Mouse (Mus musculus) lung, postnatal 25 days (tissue): ENCODE measurements around the gene Mfng.
A peak's percentile ranks its signal among the peaks of the same experiment; 100 is the strongest.

Experiments used
- DNase-seq: peaks from one replicate; pipeline ENCODE4 v3.0.0; 2022; ENCODE audit warnings: low spot score

The Mfng gene

DNA sequence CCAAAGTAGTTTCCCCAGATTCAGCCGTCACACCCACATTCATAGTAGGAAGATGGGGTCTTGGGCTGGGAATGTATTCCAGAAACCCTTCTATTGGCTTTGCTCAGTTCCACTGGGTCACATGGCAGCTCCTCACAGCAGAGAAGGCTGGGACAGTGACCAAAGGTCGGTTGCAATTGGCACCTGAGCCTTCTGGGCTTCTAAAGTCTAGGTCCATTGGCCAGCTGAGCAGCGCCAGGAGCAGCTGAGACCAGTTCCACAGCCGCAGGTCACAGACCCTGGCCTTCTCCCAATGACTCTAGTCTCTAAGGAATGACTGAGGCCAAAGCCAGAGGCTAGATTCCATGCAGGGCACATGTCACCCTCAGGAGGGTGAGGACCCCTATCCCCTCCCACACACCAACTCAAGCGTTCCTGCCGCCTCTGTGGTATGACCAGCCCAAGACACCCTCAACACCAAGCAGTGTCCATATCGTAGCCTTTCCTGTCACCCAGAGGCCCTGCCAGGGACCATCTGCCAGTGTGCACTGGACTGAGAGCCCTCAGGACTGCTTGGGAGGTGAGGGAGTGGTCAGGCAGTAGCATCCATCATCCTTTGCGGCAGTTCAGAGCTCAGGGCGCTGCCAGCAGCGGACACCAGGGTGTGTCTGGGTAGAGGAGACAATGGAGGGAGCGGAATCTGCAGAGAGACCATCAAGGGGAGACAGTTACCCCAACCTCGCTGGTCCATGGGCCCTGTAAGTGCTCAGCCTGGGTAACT, 17.1 kb downstream of the Mfng start:
- DNase-seq: no peak

DNA sequence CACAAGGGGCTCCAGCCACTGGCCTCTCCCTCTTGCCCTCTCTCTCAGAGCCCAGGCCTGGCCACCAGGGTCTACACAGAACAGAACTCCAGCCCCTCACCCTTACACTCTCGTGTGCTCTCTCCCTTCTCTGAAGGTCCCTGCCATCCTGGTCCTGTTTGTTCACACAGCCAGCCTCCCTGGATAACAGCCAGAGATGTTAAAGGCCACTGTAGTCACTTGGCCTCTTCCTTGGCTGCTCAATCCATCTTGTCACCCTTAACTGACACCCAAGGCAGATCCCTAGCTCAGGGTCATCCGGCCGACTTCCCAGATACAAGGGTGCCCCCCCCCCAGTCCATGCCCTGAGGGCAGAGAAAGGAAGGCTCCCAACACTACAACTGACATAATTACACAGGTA, 18.0 kb downstream of the Mfng start:
- no peak for DNase-seq

DNA sequence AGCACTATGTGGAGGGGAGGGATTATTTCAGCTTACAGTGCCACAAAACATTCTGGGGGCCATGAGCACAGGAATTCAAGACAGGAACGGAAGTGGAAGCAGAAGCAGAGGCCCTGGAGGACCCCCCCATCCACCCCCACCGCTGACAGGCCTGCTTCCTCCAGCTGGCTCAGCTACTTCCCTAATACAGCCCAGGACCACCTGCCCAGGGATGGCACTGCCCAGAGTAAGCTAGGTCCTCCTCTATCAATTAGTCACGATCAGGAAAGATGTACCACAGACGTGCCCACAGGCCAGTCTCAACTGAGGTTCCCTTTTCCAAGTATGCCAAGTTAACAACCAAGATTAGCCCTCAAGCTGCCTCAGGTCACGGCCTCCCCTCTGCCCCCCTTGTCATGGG, 19.1 kb downstream of the Mfng start:
- no peak for DNase-seq

DNA sequence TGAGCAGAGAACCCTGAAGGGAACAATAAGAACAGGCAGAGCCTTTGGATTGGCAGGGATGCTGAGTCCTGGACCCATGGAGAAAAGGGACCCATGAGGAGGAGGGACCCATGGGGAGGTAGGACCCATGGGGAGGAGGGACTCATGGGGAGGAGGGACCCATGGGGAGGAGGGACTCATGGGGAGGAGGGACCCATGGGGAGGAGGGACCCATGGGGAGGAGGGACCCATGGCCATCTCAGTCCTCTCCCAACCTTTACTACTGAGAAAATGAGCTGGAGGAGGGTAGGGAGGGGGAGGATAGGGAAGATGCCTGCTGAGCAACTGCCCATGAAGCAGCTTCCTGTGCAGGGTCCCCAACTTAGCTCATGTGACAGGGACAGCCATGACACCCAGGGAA, 20.3 kb downstream of the Mfng start:
- no peak for DNase-seq

DNA sequence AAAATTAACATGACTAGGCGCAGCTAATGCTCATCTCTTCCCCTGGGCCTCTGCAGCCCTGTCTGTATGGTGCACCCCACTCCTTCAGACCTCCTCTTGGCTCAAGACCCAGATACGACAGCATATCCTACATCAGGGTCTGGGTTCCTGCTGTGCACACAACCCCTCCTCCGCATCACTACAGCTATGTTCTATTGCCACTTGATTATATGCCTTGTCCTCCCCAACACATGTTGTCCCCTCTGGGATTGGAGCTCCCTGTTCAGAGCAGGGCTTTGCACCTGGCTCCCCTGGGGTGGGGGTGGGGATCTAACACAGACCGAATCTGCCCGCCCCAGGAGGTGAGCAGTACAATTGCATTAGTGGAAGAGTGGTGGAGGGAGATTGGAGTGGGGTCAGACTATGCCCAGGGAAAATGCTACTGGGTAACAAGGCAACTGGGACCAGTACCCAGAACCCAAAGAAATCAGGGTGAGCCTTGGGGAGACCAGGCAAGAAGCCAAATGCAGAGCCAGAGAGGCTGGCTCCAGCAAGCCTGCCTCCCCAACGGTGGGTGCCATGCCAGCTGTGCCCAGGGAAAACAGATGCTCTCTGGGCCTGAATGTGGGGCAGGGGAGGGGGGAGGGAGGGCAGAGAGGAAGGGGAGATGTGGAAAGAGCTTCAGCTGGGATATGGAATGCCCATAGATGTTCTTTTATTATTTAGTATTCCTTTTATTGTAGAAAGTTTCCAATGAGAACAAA, 22.5 kb downstream of the Mfng start:
- no peak for DNase-seq

DNA sequence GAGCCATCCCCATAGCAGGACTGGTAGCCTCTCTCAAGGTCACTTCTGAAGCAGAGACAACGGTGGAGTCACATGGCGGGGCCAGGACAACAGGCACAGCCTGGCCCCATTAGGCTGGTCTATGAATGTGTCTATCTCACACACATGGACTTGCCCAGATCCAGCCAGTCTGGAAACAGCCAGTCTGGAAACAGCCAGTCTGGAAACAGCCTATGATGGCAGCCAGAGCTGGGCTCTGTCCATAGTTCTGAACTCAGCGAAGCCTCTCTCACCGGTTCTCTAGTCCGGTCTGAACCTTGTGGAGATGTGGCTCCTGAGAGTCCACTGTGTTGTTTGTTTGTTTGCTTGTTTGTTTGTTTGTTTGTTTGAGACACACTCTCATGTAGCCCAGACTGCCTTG, 23.4 kb downstream of the Mfng start:
- DNase-seq: no peak

DNA sequence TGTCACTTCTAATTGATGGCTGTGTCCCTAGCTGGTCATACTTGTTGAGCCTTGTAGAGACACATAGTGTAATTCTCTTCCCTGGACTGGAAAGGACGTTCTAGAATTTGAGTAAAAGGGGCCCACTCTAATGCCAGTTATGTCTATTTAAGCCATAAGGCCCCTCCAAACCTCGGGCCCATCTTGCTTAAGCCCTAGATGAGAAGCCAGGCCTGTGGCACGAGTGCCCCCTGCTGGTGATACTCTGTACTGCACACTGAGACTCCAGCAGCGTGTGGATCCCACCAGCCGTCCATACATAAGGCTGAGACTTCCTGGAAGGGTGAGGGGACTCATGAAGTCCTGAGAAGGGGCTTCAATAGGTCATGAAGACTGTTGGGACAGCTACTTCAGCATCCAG, 29.1 kb downstream of the Mfng start:
- peak; percentile 59 for DNase-seq

DNA sequence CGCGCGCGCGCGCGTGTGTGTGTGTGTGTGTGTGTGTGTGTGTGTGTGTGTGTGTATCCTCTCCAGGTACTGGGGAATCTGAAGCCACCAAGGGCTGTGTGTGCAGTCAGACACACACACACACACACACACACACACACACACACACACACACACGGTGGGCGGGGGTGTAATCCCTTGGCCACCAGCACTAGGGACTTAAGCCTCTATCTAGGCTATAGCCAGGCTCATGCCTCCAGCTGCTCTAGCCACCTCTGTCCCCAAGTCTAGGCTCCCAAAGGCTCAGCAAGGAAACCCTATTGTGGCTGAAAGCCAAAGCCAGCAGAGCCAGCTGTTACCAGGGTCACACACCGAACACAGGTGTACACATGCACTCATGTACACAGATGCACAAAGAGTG, 30.4 kb downstream of the Mfng start:
- DNase-seq: no peak

DNA sequence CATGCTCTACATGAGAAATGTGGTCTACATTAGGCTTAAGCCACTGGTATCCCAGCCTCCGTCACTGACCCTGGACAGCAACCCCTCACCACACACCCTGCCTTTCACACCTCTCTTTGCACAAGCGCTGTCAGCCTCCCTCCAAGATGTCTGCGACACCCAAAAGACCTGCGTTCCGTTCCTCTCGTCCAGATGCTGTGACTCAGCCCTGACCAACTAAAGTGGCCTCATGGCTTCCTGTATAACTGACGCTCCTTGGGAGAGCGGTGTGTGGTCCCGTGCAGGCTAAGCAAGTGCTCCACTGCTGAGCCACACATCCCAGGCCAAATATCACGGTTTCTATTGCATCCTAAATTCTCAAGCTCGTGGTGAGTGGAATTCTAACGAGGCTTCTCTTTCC, 32.6 kb downstream of the Mfng start:
- no peak for DNase-seq

DNA sequence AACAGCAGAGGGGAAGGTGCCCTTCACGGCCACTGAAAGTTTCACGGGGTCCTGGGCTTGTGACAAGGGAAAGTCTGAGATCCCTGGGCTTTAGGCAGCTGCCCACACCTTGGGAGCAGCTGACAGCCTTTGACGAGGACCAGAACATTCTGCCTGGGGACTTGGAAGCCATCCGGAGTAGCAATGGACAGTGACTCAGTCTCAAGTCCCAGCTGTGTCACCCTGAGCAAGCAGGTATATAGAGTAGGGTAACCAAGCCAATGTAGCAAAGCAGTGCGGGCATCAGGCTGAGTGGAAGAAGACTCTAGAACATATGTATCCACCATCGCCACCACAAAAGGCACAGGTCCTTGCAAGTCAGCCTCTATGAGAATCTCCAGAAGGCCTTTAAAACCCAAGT, 36.1 kb downstream of the Mfng start:
- DNase-seq: no peak

DNA sequence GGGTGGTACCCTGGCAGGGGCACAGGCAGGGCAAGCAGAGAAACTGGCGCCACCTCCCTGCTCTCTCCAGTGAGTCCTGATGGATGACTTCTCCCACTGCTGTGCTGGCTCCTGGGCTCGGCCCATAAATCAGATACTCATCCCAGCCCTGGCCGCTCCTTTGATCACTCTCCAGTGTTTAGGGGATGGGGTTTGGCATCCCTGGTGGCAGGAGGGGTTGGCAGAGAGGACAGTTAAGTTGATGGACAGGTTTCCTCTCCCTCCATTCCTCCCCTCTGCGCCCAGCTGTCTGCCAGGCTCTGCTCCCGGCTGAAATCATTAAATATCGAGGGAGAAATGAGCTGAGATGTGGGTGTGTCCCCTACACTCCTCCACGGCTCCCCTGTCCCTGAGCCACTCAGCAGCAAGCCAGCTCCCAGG, 36.6 kb downstream of the Mfng start:
- no peak for DNase-seq

DNA sequence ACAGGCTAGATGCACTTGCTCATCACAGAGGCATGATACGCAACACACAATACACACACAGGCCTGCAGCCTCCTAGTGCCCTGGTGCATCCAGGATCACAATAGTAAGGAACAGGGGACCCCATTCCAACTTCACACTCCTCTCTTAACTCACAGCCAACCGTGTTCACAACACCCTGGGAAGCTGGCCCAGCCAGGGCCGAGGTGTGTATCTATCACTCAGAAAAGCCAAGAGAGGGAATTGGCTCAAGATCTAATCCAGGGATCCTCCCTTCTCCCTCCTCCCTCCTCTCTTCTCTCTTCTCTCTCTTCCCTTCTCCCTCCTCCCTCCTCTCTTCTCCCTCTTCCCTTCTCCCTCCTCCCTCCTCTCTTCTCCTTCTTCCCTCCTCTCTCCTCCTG, 37.1 kb downstream of the Mfng start:
- DNase-seq: no peak

DNA sequence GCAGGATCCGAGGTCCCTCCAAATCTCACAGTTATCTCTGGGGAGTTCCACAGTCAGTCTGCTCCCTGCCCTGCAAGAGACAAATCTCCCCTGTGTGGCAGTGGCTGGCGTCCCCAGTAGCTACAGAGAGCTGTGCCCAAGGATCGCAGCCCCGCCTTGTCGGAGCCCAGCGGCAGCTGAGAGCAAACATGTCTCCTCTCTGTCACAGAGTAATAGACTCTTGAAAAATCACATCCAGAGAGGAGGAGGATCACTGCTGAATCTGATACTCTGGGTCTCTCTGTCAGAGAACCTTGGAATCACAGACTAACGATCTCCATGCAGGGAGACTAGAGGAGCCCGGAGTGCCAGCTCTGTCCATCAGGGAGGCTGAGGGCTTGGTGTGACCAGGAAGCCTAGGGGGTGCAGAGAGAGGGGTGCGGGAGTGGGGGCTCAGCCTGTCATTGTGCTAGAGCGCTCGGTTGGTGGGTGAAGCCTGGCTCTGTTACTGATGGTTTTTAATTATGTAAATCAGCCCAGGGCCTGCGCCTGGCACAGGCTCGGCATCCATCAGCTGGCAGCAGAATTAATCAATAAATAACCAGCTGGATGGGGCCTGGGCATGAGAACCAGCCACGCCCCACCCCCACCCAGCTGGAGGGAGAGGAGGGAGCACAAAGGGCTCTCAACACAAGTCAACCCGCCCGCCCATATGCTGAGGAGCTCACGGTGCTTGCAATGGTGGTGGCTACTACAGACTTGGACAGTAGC, 37.7 kb downstream of the Mfng start:
- no peak for DNase-seq

DNA sequence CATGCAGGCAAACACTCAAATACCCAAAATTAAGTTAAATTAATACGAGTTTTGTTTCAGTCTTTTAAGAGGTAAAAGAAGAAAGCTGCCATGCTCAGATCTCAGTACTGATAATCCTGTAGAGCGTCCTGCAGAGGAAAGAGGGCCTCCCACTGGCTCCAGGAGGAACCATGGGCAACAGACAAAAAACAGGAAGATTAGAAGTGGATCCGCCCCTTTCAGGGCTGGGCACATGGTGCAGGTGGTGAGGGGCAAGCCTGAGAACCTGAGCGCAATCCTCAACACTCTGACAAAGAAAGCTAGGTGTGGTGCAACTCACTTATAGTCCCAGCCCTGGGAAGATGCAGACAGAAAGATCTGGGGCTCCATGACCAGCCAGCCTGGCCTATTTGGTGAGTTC, 41.4 kb downstream of the Mfng start:
- no peak for DNase-seq

DNA sequence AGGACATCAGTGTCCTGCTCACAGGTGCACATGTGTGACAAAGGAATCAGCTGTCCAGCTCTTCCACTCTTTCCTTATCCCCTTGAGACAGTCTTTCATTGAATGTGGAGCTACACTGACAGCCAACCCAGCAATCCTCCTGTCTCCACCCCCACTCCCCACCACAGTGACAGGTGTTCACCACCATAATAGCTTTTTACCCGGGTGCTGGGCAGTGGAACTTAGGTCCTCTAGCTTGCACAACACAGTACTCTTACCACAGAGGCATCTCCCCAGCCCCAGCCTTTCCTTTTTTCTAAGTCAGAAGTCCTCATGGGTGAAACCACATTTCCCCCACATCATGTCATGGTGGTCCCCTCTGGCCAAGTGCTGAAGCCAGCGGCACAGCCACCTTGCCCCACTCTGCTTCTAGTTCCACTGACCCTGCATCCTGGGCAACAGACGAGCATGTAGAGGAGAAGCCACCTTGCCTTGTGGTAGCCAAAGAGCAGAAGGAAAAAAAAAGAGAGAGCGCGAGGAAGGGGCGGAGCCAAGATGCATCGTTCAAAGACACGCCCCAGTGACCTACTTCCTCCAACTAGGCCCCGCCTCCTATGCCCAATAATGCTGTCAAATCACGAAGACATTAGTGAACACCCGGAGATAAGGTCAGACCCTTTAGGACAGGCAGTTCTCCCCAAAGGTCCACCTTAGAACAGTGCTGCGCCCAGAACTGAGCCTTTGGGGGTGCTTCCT, 42.8 kb downstream of the Mfng start:
- DNase-seq: no peak

DNA sequence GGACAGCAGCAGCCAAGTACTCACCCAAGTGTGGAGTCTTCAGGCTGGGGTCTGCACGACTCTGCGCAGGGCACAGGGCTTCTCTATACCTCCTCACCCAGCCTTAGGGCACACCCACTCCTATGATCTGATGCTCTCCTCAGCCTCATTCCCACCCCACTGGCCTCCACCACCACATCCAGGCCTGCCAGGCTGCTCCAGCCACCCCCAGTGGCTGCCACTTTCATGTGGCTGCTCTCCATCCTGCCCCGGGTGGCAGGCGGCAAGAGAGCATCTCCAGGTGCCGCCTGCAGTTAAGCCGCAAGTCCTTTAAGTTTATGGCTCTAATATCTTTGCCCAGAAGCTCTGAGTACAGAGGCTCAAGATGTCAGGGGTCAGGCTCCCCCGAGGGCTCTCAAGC, 46.6 kb downstream of the Mfng start:
- DNase-seq: no peak

DNA sequence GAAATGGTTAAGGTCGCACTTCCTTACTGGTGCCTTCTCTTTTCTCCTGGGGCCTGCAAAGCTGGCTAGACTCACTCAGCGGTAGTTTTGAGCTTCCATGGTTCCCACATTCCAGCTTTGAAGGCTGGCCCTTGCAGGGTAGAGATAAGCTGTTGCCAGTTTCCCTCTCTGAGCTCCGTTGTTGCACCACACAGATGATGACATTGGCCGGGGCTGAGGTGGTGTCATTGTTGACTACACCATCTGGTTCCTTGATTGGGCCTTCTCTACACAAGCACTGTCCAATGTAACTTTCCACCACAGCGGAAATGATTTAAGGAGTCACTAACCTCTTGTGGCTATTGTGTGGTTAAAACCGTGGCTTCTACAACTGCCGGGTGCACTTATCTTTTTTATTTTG, 52.7 kb downstream of the Mfng start:
- DNase-seq: peak; percentile 35

DNA sequence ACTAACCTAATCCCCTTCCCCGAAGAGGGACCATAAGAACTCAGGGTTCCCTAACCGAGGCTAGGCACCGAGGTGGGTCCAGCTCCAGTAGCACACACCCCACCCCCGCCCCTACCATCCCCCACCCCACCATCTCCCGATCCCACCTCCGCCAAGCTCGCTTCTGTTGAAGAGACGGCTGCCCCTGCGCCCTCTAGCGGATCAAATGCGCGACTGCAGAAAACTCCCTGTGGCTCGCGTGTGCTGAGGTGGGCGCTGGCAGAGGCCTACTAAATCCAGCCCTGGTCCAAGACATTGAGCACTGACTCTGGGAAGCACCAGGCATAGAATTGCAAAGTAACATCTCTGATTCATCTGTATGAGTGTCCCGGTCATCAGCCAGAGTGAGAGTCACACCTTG, 53.2 kb downstream of the Mfng start:
- DNase-seq: peak; percentile 61

DNA sequence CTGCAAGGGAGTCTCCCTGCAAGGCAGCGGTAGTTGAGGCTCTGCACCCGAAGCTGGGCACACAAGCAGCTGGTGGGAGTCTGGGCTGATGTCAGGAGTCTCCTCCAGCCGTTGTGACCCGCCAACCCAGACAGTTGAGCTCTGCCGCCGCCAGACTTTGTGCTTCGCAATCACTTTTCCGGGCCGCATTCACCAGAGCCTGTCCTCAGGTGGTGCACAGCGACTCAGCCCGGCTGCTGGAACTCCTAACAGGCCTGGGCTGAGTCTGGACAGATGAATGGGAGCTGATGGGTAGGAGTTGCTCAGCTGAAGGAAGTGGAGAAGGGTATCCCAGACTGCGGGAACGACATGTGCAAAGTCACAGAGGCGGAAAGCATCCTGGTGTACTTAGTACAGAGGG, 53.9 kb downstream of the Mfng start:
- DNase-seq: no peak

DNA sequence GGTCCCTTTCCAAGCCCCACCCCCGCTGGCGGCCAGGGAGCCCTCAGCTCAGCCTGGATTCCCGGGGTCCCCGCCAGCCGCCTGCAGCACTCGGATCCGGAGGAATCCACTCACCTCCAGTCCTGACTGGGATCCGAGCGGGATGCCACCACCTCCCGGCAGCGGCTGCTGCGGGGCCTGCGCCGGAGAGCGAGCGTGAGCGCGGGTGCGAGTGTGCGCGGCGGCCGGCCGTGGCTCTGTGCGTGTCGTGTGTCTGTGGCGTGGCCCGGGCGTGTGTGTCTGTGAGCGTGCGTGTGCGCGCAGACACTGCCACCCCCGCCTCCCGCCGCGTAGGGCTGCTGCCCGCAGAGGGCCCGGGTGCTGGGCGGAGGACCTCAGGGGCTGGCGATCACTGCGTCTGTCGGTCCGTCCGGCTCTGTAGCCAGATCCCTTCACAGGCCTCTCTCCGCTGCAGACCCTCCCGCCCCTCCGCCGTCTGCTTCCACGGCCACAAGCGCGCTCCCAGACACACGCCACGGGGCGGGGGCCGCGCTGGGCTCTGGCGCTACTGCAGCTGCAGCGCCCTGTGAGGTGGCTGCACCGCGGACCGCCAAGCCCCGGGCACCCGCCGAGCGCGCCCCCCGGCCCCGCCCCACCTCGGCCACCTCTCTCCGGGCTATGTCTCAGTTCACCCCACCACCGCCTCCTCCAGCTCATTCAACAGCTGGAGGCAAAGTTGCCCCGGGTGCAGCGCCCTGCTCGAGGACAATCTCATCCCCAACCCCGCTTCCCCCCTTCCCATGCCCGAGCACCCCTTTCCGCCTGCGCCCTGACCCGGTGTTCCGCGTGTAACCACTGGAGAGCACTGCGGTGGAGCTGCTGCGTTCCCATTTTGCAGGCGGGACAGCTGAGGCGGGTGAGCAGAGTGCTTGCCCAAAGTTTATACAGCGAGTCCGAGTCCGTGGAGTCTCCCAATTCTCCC, 54.7 kb downstream of the Mfng start, which contains the start of gene Elfn2:
TSS of gene Elfn2 (minus strand) at position 482 of the 961 bp plus-strand sequence.
- no peak for DNase-seq

DNA sequence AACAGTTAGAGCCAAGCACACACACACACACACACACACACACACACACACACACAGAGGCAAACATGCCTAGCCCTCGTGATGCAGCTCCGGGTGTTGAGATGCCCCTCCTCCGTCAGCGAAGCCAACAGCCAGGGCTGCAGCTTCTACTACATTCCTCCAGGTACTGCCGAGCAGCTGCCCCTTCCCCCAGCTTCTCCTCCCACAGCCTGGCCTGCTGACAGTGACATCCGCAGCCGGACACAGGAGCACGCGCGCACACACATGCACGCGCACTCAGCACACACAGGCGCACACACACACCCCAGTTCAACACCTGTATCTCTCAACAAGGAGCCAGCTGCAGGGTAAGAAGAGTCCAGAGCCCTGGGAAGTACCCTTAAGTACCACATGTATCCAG, 56.3 kb downstream of the Mfng start:
- DNase-seq: no peak
